Mouse (Mus musculus) spleen, adult 18-20 months (tissue): ENCODE measurements at regions not wholly inside any gene's neighbourhood (a gene's known extent, or its start where the extent isn't known, plus 50 kb on each side); places are given as distances from the start of the nearest gene placed in this dataset.

Experiments
- DNase-seq, 2 experiments: peaks; one replicate each; pipeline ENCODE4 v3.0.0; 2022; ENCODE audit warnings: mixed read lengths in 2 of 2

GRCm38 (mm10) chr15:96521125-96521455, 60.4 kb upstream of the Scaf11 start:
- no peak for DNase-seq

GRCm38 (mm10) chr15:96520412-96521124, 59.9 kb upstream of the Scaf11 start:
- DNase-seq = peak; percentile 11 to 66

DNA sequence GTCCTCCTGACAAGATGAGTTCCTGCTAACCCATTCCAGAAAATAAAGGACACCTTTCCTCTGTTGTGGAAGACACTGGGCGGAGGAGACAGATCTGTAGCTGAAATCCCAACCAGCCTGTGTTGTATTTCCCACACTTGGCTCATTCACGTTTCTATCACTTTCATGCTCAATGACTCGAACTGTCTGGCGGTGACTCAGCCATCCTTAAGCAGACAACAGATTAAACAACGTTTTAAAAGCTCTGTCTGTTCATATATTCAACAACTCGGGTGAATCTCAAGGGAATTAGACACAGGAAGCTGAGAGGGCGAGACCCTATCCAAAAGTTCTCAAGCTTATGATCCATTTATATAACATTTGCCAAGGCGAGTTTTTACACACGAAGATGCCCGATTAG, 57.5 kb upstream of the Scaf11 start:
- no peak for DNase-seq

- DNase-seq = no peak
Measured at GRCm38 (mm10) chr15:96515620-96516019, 55.0 kb upstream of the Scaf11 start.

GRCm38 (mm10) chr15:96512636-96513035, 52.0 kb upstream of the Scaf11 start:
- no peak for DNase-seq
